Mouse (Mus musculus) c-Kit-negative CD71-positive TER-119-positive erythroid progenitor cells, embryonic 14.5 days (primary cell): ENCODE results near the gene Tk2.
"Not testable (repeated sequence)": the region's sequence is repeated elsewhere in the genome, so short reads cannot be mapped to it uniquely, and the experiment has no call there.

Experiments
- DNase-seq: peaks from one replicate; pipeline ENCODE4 v3.0.0-alpha.2; 2013; ENCODE audit warnings: low read depth, low spot score

The Tk2 gene

GRCm38 (mm10) chr8:104248276-104248675, at the start of gene Tk2:
Tk2 (minus strand) TSS chr8:104248558.
- DNase-seq: peak; percentile 63

- no peak for DNase-seq
Observed at GRCm38 (mm10) chr8:104294396-104294795, 46.0 kb upstream of the Tk2 start.

- DNase-seq: not testable (repeated sequence)
Observed at GRCm38 (mm10) chr8:104293081-104293480, 44.7 kb upstream of the Tk2 start, which contains the start of gene Cmtm2a. Cmtm2a (minus strand) TSS chr8:104293181.

GRCm38 (mm10) chr8:104268937-104269440, 20.6 kb upstream of the Tk2 start:
- DNase-seq: no peak

GRCm38 (mm10) chr8:104268368-104268767, 20.0 kb upstream of the Tk2 start:
- DNase-seq: no peak

- DNase-seq: not testable (repeated sequence)
Observed at GRCm38 (mm10) chr8:104264271-104264935, 16.0 kb upstream of the Tk2 start.

- not testable (repeated sequence) for DNase-seq
Observed at GRCm38 (mm10) chr8:104261802-104262201, 13.4 kb upstream of the Tk2 start.

GRCm38 (mm10) chr8:104253016-104253415, 4.7 kb upstream of the Tk2 start:
- peak; percentile 20 for DNase-seq

GRCm38 (mm10) chr8:104251461-104251860, 3.1 kb upstream of the Tk2 start:
- no peak for DNase-seq

- peak; percentile 87 for DNase-seq
Observed at GRCm38 (mm10) chr8:104250439-104251367, 2.3 kb upstream of the Tk2 start, which contains the start of gene Cklf. Cklf (plus strand) TSS chr8:104250861.

- no peak for DNase-seq
Observed at GRCm38 (mm10) chr8:104249442-104249996, 1.2 kb upstream of the Tk2 start.

GRCm38 (mm10) chr8:104247908-104248275, 466 bp downstream of the Tk2 start:
- DNase-seq: no peak

GRCm38 (mm10) chr8:104247054-104247907, 1.1 kb downstream of the Tk2 start:
- DNase-seq: no peak

- no peak for DNase-seq
Observed at GRCm38 (mm10) chr8:104246621-104247020, 1.7 kb downstream of the Tk2 start.

GRCm38 (mm10) chr8:104242038-104242644, 6.2 kb downstream of the Tk2 start:
- no peak for DNase-seq

- no peak for DNase-seq
Observed at GRCm38 (mm10) chr8:104239418-104239861, 8.9 kb downstream of the Tk2 start.

GRCm38 (mm10) chr8:104234573-104234972, 13.8 kb downstream of the Tk2 start:
- no peak for DNase-seq

- DNase-seq: no peak
Observed at GRCm38 (mm10) chr8:104232919-104233318, 15.4 kb downstream of the Tk2 start.

- no peak for DNase-seq
Observed at GRCm38 (mm10) chr8:104232039-104232438, 16.3 kb downstream of the Tk2 start.

- DNase-seq: no peak
Observed at GRCm38 (mm10) chr8:104230377-104230776, 18.0 kb downstream of the Tk2 start.

GRCm38 (mm10) chr8:104227048-104227447, 21.3 kb downstream of the Tk2 start:
- no peak for DNase-seq
